Mouse (Mus musculus): ENCODE measurements around the gene Nup85. TPM values are rescaled to one million over a fixed set of nuclear protein-coding genes. Genes with fewer than 3 reads are reported as not detected.
"Not testable (repeated sequence)": the region's sequence is repeated elsewhere in the genome, so short reads cannot be mapped to it uniquely, and the experiment has no call there.

Gene Nup85
- total and polyA plus RNA-seq, 3 experiments, result 282 to 326 (median 290) TPM

DNA sequence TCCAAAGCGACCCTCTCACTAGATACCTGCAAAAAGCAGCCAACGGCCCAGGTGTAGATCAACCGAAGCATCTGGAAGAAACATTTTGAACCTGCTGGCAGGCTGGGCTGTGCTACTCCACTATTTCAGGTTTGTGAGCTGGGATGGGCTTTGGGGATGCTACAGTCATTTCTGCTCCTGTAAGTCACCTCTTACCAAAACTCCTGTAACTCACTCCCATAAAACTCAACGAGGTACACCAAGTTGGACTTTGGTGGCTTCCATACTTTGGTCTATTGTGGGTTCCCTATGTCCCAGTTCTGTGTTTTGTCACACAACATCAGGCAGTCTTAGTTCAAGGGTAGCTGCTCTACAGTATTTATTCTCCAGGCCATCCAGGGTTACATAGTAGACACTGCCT lies 43.2 kb upstream of the Nup85 start:
- in situ Hi-C loops (cut with MboI; ENCODE audit: low pct_ligation_motif_present, low pct_unique_long_range_greater_than_20kb, low sequenced_read_pairs) (no loop called here), dilution Hi-C loops (cut with MboI; ENCODE audit: extremely low pct_ligation_motif_present, extremely low pct_unique_long_range_greater_than_20kb, low sequenced_read_pairs) (no loop called here)
- DNase-seq (ENCODE audit: extremely low read depth), result no peak
- no peaks in the 10 kb centered on the region for H3K27me3 ChIP-seq (replicated peaks)
- no peaks in the 10 kb centered on the region for H3K9me3 ChIP-seq (replicated peaks; ENCODE audit: low read length)
- no peak overlapping the region for H3K4me3 ChIP-seq (replicated peaks in 1 of 3; ENCODE audit: low read depth in 2 of 3, low read length in 2 of 3, poor library complexity in 1 of 3)
- H3K36me3 ChIP-seq (replicated peaks in 1 of 2; ENCODE audit: control insufficient read depth in 1 of 2, insufficient read depth in 1 of 2, low read length in 1 of 2), result peaks cover 22 to 41% of the 10 kb centered on the region in 2 experiments
- TF ChIP-seq POLR2AphosphoS2 (IDR thresholded peaks at IDR 0.05; ENCODE audit: low read depth, low read length) (peak; percentile 56; the same call in 1 of the 2 replicates), USF1 (IDR thresholded peaks at IDR 0.05; ENCODE audit: low read depth, low read length) (no peak)
- H3K4me2 ChIP-seq (ENCODE audit: insufficient read depth, low read depth, poor library complexity, severe bottlenecking), result no peak overlapping the region
- H3K27ac ChIP-seq (ENCODE audit: insufficient read depth, low read depth), result no peak overlapping the region
- H3K4me1 ChIP-seq (ENCODE audit: control insufficient read depth in 1 of 2, insufficient read depth in 2 of 2), result peaks cover 4 to 46% of the 10 kb centered on the region in 2 experiments; a peak in 3 of 4 replicates
- H3K9ac ChIP-seq (ENCODE audit: insufficient read depth, low read depth), result no peak overlapping the region
- peaks cover 16% of the 10 kb centered on the region for H3K79me2 ChIP-seq (replicated peaks; ENCODE audit: control insufficient read depth, extremely low read depth, insufficient read depth, poor library complexity, severe bottlenecking)

DNA sequence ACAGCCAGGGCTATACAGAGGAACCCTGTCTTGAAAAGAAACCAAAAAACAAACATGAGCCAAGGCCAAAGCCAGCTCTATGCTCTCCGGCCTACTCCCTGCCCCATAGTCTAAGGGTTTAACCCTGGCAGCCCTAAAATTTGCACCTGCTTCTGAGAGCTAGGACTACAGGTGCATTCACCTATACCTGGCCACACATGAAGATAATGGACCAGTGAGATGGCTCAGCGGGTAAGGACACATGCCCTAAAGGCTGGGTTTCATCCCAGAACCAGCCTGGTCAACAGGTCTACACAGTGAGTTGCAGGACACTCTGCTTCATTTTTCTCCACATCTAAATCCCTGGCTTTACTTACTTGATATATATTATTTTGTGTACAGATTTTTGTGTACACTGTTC lies 42.0 kb upstream of the Nup85 start:
- H3K4me1 ChIP-seq (ENCODE audit: control insufficient read depth in 1 of 2, insufficient read depth in 2 of 2), result peaks cover 4 to 52% of the 10 kb centered on the region in 2 experiments; a peak in 3 of 4 replicates
- dilution Hi-C loops (cut with MboI; ENCODE audit: extremely low pct_ligation_motif_present, extremely low pct_unique_long_range_greater_than_20kb, low sequenced_read_pairs), result no loop called here
- 0 out of 2 replicates have a peak, but pooled peaks have one; percentile 67 for TF ChIP-seq POLR2AphosphoS2 (IDR thresholded peaks at IDR 0.05; ENCODE audit: low read depth, low read length)
- TF ChIP-seq TBP (conservative IDR thresholded peaks at IDR 0.05; ENCODE audit: low read depth, low read length), result no peak
- TF ChIP-seq MEF2A (IDR thresholded peaks at IDR 0.05; ENCODE audit: borderline replicate concordance, low read depth, low read length), result no peak
- DNase-seq (ENCODE audit: extremely low read depth), result no peak
- in situ Hi-C loops (cut with MboI; ENCODE audit: low pct_ligation_motif_present, low pct_unique_long_range_greater_than_20kb, low sequenced_read_pairs), result no loop called here
- H3K9ac ChIP-seq (ENCODE audit: insufficient read depth, low read depth), result no peak overlapping the region
- no peak overlapping the region for H3K27ac ChIP-seq (ENCODE audit: insufficient read depth, low read depth)
- peaks cover 27% of the 10 kb centered on the region for H3K79me2 ChIP-seq (replicated peaks; ENCODE audit: control insufficient read depth, extremely low read depth, insufficient read depth, poor library complexity, severe bottlenecking)
- H3K36me3 ChIP-seq (replicated peaks in 1 of 2; ENCODE audit: control insufficient read depth in 1 of 2, insufficient read depth in 1 of 2, low read length in 1 of 2), result peaks cover 32 to 52% of the 10 kb centered on the region in 2 experiments
- H3K27me3 ChIP-seq (replicated peaks), result no peaks in the 10 kb centered on the region
- H3K4me3 ChIP-seq (replicated peaks in 1 of 3; ENCODE audit: low read depth in 2 of 3, low read length in 2 of 3, poor library complexity in 1 of 3), result no peak overlapping the region
- no peak overlapping the region for H3K4me2 ChIP-seq (ENCODE audit: insufficient read depth, low read depth, poor library complexity, severe bottlenecking)
- no peaks in the 10 kb centered on the region for H3K9me3 ChIP-seq (replicated peaks; ENCODE audit: low read length)

DNA sequence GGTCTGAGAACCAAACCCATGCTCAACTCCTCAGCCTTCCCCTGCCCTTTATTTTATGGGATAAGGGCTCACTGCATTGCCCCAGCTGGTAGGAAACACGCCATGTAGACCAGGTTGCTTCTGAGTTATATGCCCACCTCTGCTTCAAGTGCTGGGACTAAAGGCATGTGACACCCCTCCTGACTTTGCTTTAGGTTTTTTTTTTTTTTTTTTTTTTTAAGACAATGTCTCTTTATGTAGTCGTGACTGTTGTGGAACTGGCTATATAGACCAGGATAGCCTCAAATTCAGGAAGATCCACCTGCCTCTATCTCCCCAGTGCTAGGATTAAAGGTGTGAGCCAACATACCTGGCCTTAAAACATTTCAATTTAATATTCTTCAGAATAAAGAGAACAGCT lies 41.5 kb upstream of the Nup85 start:
- Histone ChIP-seq H3K27me3 (replicated peaks) (no peaks in the 10 kb centered on the region), H3K79me2 (replicated peaks; ENCODE audit: control insufficient read depth, extremely low read depth, insufficient read depth, poor library complexity, severe bottlenecking) (peaks cover 31% of the 10 kb centered on the region), H3K9me3 (replicated peaks; ENCODE audit: low read length) (no peaks in the 10 kb centered on the region), H3K4me2 (ENCODE audit: insufficient read depth, low read depth, poor library complexity, severe bottlenecking) (no peak overlapping the region), H3K4me3 (replicated peaks in 1 of 3; ENCODE audit: low read depth in 2 of 3, low read length in 2 of 3, poor library complexity in 1 of 3) (no peak overlapping the region), H3K36me3 (replicated peaks in 1 of 2; ENCODE audit: control insufficient read depth in 1 of 2, insufficient read depth in 1 of 2, low read length in 1 of 2) (peaks cover 35 to 56% of the 10 kb centered on the region in 2 experiments), H3K4me1 (ENCODE audit: control insufficient read depth in 1 of 2, insufficient read depth in 2 of 2) (peaks cover 4 to 52% of the 10 kb centered on the region in 2 experiments; a peak in 3 of 4 replicates), H3K9ac (ENCODE audit: insufficient read depth, low read depth) (no peak overlapping the region), H3K27ac (ENCODE audit: insufficient read depth, low read depth) (no peak overlapping the region)
- dilution Hi-C loops (cut with MboI; ENCODE audit: extremely low pct_ligation_motif_present, extremely low pct_unique_long_range_greater_than_20kb, low sequenced_read_pairs), result no loop called here
- DNase-seq (ENCODE audit: extremely low read depth), result no peak
- TF ChIP-seq BHLHE40 (IDR thresholded peaks at IDR 0.05; ENCODE audit: low read depth, low read length) (no peak), USF1 (IDR thresholded peaks at IDR 0.05; ENCODE audit: low read depth, low read length) (no peak), TCF12 (IDR thresholded peaks at IDR 0.05; ENCODE audit: low read depth, low read length) (no peak), MXI1 (IDR thresholded peaks at IDR 0.05; ENCODE audit: low read depth, low read length) (no peak), POLR2AphosphoS2 (IDR thresholded peaks at IDR 0.05; ENCODE audit: low read depth, low read length) (no peak), TBP (conservative IDR thresholded peaks at IDR 0.05; ENCODE audit: low read depth, low read length) (no peak), ZNF384 (IDR thresholded peaks at IDR 0.05; ENCODE audit: low read depth, low read length) (no peak), JUN (IDR thresholded peaks at IDR 0.05; ENCODE audit: insufficient read depth, low read depth, low read length) (no peak)
- in situ Hi-C loops (cut with MboI; ENCODE audit: low pct_ligation_motif_present, low pct_unique_long_range_greater_than_20kb, low sequenced_read_pairs), result no loop called here

DNA sequence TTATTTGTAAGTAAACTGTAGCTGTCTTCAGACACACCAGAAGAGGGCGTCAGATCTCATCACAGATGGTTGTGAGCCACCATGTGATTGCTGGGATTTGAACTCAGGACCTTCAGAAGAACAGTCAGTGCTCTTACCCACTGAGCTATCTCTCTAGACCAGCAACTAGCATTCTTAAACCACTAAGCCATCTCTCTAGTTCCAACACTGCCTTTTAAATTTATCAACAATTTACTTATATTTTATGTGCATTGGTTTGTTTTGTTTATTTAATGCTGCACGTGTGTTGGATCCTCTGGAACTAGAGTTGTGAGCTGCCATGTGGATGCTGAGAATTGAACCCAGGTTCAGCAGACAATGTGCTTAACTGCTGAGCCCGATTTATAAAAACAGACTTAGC lies 37.8 kb upstream of the Nup85 start:
- DNase-seq (ENCODE audit: extremely low read depth); in situ Hi-C loops (cut with MboI; ENCODE audit: low pct_ligation_motif_present, low pct_unique_long_range_greater_than_20kb, low sequenced_read_pairs); H3K27me3 ChIP-seq (replicated peaks); dilution Hi-C loops (cut with MboI; ENCODE audit: extremely low pct_ligation_motif_present, extremely low pct_unique_long_range_greater_than_20kb, low sequenced_read_pairs); H3K4me3 ChIP-seq (replicated peaks in 1 of 3; ENCODE audit: low read depth in 2 of 3, low read length in 2 of 3, poor library complexity in 1 of 3); H3K4me2 ChIP-seq (ENCODE audit: insufficient read depth, low read depth, poor library complexity, severe bottlenecking); H3K27ac ChIP-seq (ENCODE audit: insufficient read depth, low read depth); H3K9me3 ChIP-seq (replicated peaks; ENCODE audit: low read length); H3K9ac ChIP-seq (ENCODE audit: insufficient read depth, low read depth): not testable (repeated sequence)
- Histone ChIP-seq H3K79me2 (replicated peaks; ENCODE audit: control insufficient read depth, extremely low read depth, insufficient read depth, poor library complexity, severe bottlenecking) (peaks cover 58% of the 10 kb centered on the region), H3K4me1 (ENCODE audit: control insufficient read depth in 1 of 2, insufficient read depth in 2 of 2) (peaks cover 0 to 33% of the 10 kb centered on the region in 2 experiments; a peak in 2 of 4 replicates), H3K36me3 (replicated peaks in 1 of 2; ENCODE audit: control insufficient read depth in 1 of 2, insufficient read depth in 1 of 2, low read length in 1 of 2) (peaks cover 55 to 78% of the 10 kb centered on the region in 2 experiments)

Data from CH12.LX (cell line).